Mouse (Mus musculus) E14TG2a.4 (cell line): ENCODE data around the gene Manba.
A peak's percentile ranks its signal among the peaks of the same experiment; 100 is the strongest.

Experiments
- H3K27me3 ChIP-seq: 2 replicates; pipeline ENCODE4 v1.6.1; 2014; ENCODE audit warnings: low read length, control low read depth; ENCODE audit not compliant: insufficient read depth
- H3K36me3 ChIP-seq: 2 replicates; pipeline ENCODE4 v1.6.1; 2014; ENCODE audit warnings: low read length, control low read depth; ENCODE audit not compliant: insufficient read depth
- H3K4me1 ChIP-seq: replicated peaks from 2 replicates; pipeline ENCODE4 v1.6.1; 2014; ENCODE audit warnings: low read depth, low read length, control low read depth
- H3K4me3 ChIP-seq: replicated peaks from 2 replicates; pipeline ENCODE4 v1.5.1; 2014; ENCODE audit warnings: mild to moderate bottlenecking, low read length
- H3K9me3 ChIP-seq: 2 replicates; pipeline ENCODE4 v1.6.1; 2014; ENCODE audit warnings: low read length, control low read depth
- CTCF ChIP-seq: conservative IDR thresholded peaks from 2 replicates; pipeline ENCODE4 v1.5.1; 2014; ENCODE audit warnings: low read length
- NANOG ChIP-seq: IDR thresholded peaks from 2 replicates; pipeline ENCODE4 v1.6.1; 2014; ENCODE audit warnings: borderline replicate concordance, low read length, mixed read lengths
- POU5F1 ChIP-seq: IDR thresholded peaks from 2 replicates; pipeline ENCODE4 v1.6.1; 2014; ENCODE audit warnings: low read length, borderline replicate concordance

Gene Manba

GRCm38 (mm10) chr3:135485128-135485899, at the start of gene Manba:
Gene Manba, plus strand, starts transcription at chr3:135485611.
- no peaks in the 10 kb centered on the region for H3K9me3 ChIP-seq
- TF ChIP-seq CTCF: no peak
- TF ChIP-seq POU5F1: no peak
- no peak for TF ChIP-seq NANOG

GRCm38 (mm10) chr3:135436901-135437616, 48.4 kb upstream of the Manba start:
- H3K9me3 ChIP-seq: no peaks in the 10 kb centered on the region
- peaks cover 30% of the 10 kb centered on the region for H3K4me1 ChIP-seq
- H3K27me3 ChIP-seq: no peaks in the 10 kb centered on the region
- H3K36me3 ChIP-seq: peaks cover 32% of the 10 kb centered on the region
- H3K4me3 ChIP-seq: peak overlapping the region; percentile 84
- TF ChIP-seq POU5F1: no peak

More at GRCm38 (mm10) chr3:135485128-135485899, at the start of gene Manba:
- peaks cover 7% of the 10 kb centered on the region; the same call in 1 of the 2 replicates for H3K27me3 ChIP-seq
- H3K36me3 ChIP-seq: no peaks in the 10 kb centered on the region
- peaks cover 12% of the 10 kb centered on the region for H3K4me1 ChIP-seq
- H3K4me3 ChIP-seq: peak within 1 kb of the TSS; percentile 84

- peak within 1 kb of the TSS; percentile 94 for H3K4me3 ChIP-seq
- peaks cover 39% of the 10 kb centered on the region for H3K4me1 ChIP-seq
Measured at GRCm38 (mm10) chr3:135437758-135438495, 47.5 kb upstream of the Manba start, which contains the start of gene Ube2d3. Gene Ube2d3, plus strand, starts transcription at chr3:135438149.

GRCm38 (mm10) chr3:135438531-135438912, 46.9 kb upstream of the Manba start:
- Histone ChIP-seq H3K27me3 (no peaks in the 10 kb centered on the region), H3K9me3 (no peaks in the 10 kb centered on the region), H3K36me3 (peaks cover 45% of the 10 kb centered on the region), H3K4me3 (peak overlapping the region; percentile 94), H3K4me1 (peaks cover 44% of the 10 kb centered on the region)
- TF ChIP-seq CTCF (no peak), NANOG (no peak), POU5F1 (no peak)

More at GRCm38 (mm10) chr3:135437758-135438495, 47.5 kb upstream of the Manba start, which contains the start of gene Ube2d3:
- TF ChIP-seq CTCF: no peak
- Histone ChIP-seq H3K9me3 (no peaks in the 10 kb centered on the region), H3K36me3 (peaks cover 39% of the 10 kb centered on the region), H3K27me3 (no peaks in the 10 kb centered on the region)

- TF ChIP-seq CTCF (no peak), NANOG (no peak)
- peaks cover 50% of the 10 kb centered on the region for H3K36me3 ChIP-seq
- H3K4me1 ChIP-seq: peaks cover 50% of the 10 kb centered on the region
- H3K9me3 ChIP-seq: no peaks in the 10 kb centered on the region
- H3K27me3 ChIP-seq: no peaks in the 10 kb centered on the region
- peak overlapping the region; percentile 94 for H3K4me3 ChIP-seq
Measured at GRCm38 (mm10) chr3:135438913-135439531, 46.4 kb upstream of the Manba start.

GRCm38 (mm10) chr3:135439651-135440050, 45.8 kb upstream of the Manba start:
- Histone ChIP-seq H3K9me3 (no peaks in the 10 kb centered on the region), H3K4me1 (peaks cover 55% of the 10 kb centered on the region), H3K4me3 (peak overlapping the region; percentile 94), H3K36me3 (peaks cover 57% of the 10 kb centered on the region), H3K27me3 (no peaks in the 10 kb centered on the region)
- TF ChIP-seq NANOG: no peak
- TF ChIP-seq POU5F1: no peak
- no peak for TF ChIP-seq CTCF

- no peak for TF ChIP-seq NANOG
- no peak for TF ChIP-seq POU5F1
- no peak for TF ChIP-seq CTCF
- Histone ChIP-seq H3K4me3 (peak overlapping the region; percentile 94), H3K4me1 (peaks cover 58% of the 10 kb centered on the region), H3K9me3 (no peaks in the 10 kb centered on the region), H3K36me3 (peaks cover 61% of the 10 kb centered on the region), H3K27me3 (no peaks in the 10 kb centered on the region)
Measured at GRCm38 (mm10) chr3:135440221-135440620, 45.2 kb upstream of the Manba start.

GRCm38 (mm10) chr3:135440621-135441020, 44.8 kb upstream of the Manba start:
- TF ChIP-seq CTCF: no peak
- TF ChIP-seq POU5F1: no peak
- TF ChIP-seq NANOG: no peak
- H3K4me1 ChIP-seq: peaks cover 58% of the 10 kb centered on the region
- H3K4me3 ChIP-seq: peak overlapping the region; percentile 94
- H3K27me3 ChIP-seq: no peaks in the 10 kb centered on the region
- peaks cover 60% of the 10 kb centered on the region for H3K36me3 ChIP-seq
- no peaks in the 10 kb centered on the region for H3K9me3 ChIP-seq
